Mouse (Mus musculus) right cerebral cortex, postnatal 10 days (tissue): ENCODE data around the gene Pdpk1.

ENCODE experiments used
- DNase-seq, 2 experiments: peaks; one replicate each; pipeline ENCODE4 v3.0.0; 2021; ENCODE audit warnings: low spot score in 2 of 2

Pdpk1 gene

GRCm38 (mm10) chr17:24037360-24037759, 113.4 kb downstream of the Pdpk1 start:
- DNase-seq: no peak

- DNase-seq: no peak
Measured at GRCm38 (mm10) chr17:24036954-24037353, 113.8 kb downstream of the Pdpk1 start.

- no peak for DNase-seq
Measured at GRCm38 (mm10) chr17:24035087-24035486, 115.6 kb downstream of the Pdpk1 start.

GRCm38 (mm10) chr17:24030551-24030950, 120.2 kb downstream of the Pdpk1 start:
- no peak for DNase-seq

GRCm38 (mm10) chr17:24029477-24029876, 121.2 kb downstream of the Pdpk1 start:
- no peak for DNase-seq
